Mouse (Mus musculus) liver, embryonic 14.5 days (tissue): ENCODE results near the gene Syce1. TPM values are rescaled to one million over a fixed set of nuclear protein-coding genes. Genes with fewer than 3 reads are reported as not detected.

ENCODE experiments used
- ATAC-seq: fragments of 200-750 bp; cut with Nextera tagmentation; 2 replicates; pipeline ENCODE4 v1.8.0; 2017; ENCODE audit warnings: moderate number of reproducible peaks, mild to moderate bottlenecking, moderate library complexity; ENCODE audit not compliant: insufficient read depth
- DNase-seq, 3 experiments: peaks; one replicate each; pipeline ENCODE4 v3.0.0-alpha.2; 2012 to 2013; ENCODE audit warnings: low read depth in 3 of 3, low spot score in 3 of 3
- H3K27ac ChIP-seq: fragments of 300-500 bp; sonication (generic); 2 replicates; pipeline ENCODE4 v1.5.1; 2014; ENCODE audit warnings: moderate library complexity, mild to moderate bottlenecking, control low read depth, inconsistent platforms
- H3K27me3 ChIP-seq: fragments of 300-500 bp; sonication (generic); 2 replicates; pipeline ENCODE4 v1.6.1; 2014; ENCODE audit warnings: mild to moderate bottlenecking, low read length, moderate library complexity; ENCODE audit not compliant: control insufficient read depth, insufficient read depth
- H3K36me3 ChIP-seq: fragments of 300-500 bp; sonication (generic); replicated peaks from 2 replicates; pipeline ENCODE4 v1.6.1; 2014; ENCODE audit warnings: low read depth; ENCODE audit not compliant: control insufficient read depth, insufficient read depth
- H3K4me1 ChIP-seq, 2 experiments: fragments of 200-500 bp in 1 of 2; fragments of 300-500 bp in 1 of 2; sonication (generic) in 1 of 2; replicated peaks; 2 replicates each; pipeline ENCODE4 v1.6.1; 2012 to 2014; ENCODE audit warnings: antibody characterized with exemption in 1 of 2, inconsistent platforms in 1 of 2, low read length in 1 of 2; ENCODE audit not compliant: control insufficient read depth in 2 of 2, insufficient read depth in 2 of 2
- H3K4me2 ChIP-seq: fragments of 300-500 bp; sonication (generic); 2 replicates; pipeline ENCODE4 v1.6.1; 2014; ENCODE audit warnings: low read depth, mild to moderate bottlenecking, control low read depth, moderate library complexity
- H3K4me3 ChIP-seq, 2 experiments: fragments of 200-500 bp in 1 of 2; fragments of 300-500 bp in 1 of 2; sonication (generic) in 1 of 2; 2 replicates each; pipeline ENCODE4 v1.5.1; 2012 to 2014; ENCODE audit warnings: low read depth in 2 of 2, low read length in 2 of 2, mild to moderate bottlenecking in 2 of 2, control low read depth in 1 of 2, inconsistent platforms in 1 of 2, moderate library complexity in 1 of 2; ENCODE audit not compliant: insufficient read depth in 1 of 2
- H3K9ac ChIP-seq: fragments of 300-500 bp; sonication (generic); replicated peaks from 2 replicates; pipeline ENCODE4 v1.6.1; 2014; ENCODE audit warnings: mild to moderate bottlenecking, control low read depth, moderate library complexity
- H3K9me3 ChIP-seq: fragments of 300-500 bp; sonication (generic); 2 replicates; pipeline ENCODE4 v1.6.1; 2016; ENCODE audit warnings: low read length, mixed read lengths; ENCODE audit not compliant: control insufficient read depth
- CTCF ChIP-seq: IDR thresholded peaks from 2 replicates; pipeline ENCODE4 v1.5.1; 2016; ENCODE audit warnings: antibody characterized with exemption, low read depth, control low read depth
- EP300 ChIP-seq: IDR thresholded peaks from 2 replicates; pipeline ENCODE4 v1.6.1; 2016; ENCODE audit warnings: antibody characterized with exemption, low read depth
- WGBS: fragments of 180-500 bp; shearing (Covaris S2); extraction: QIAGEN DNeasy Blood & Tissue Kit; methylation state at CpG from one replicate; pipeline ENCODE4 v1.1.7; 2014; ENCODE audit not compliant: insufficient replicate concordance; 5-methylcytosine and 5-hydroxymethylcytosine counted together
- polyA plus RNA-seq, 2 experiments: library from polyadenylated mRNA; depleted of rRNA in 1 of 2; stranded (reverse) in 1 of 2; unstranded in 1 of 2; fragments of >200 nt; fragmentation: Nextera tagmentation in 1 of 2; extraction: Ambion mirVana in 1 of 2; gene quantifications; 2 replicates each; pipeline versions ENCODE4 v1.2.1 to v1.2.3; 2012 to 2014

Gene Syce1
- polyA plus RNA-seq (2012; rRNA removed) = 0.08 and 0.09 TPM in 2 replicates
- polyA plus RNA-seq (2014; fragmentation: Nextera tagmentation; extraction: Ambion mirVana) = not detected in 2 replicates

GRCm38 (mm10) chr7:140787406-140788052, at the start of gene Syce1:
Syce1 (minus strand) TSS chr7:140787852.
- H3K36me3 ChIP-seq = no peaks in the 10 kb centered on the region
- no peak within 1 kb of the TSS for H3K9ac ChIP-seq
- H3K4me3 ChIP-seq = no peak within 1 kb of the TSS
- no peak within 1 kb of the TSS for H3K27ac ChIP-seq
- no peaks in the 10 kb centered on the region for H3K4me1 ChIP-seq
- no peak within 1 kb of the TSS for H3K4me2 ChIP-seq
- DNase-seq (no peak), ATAC-seq (no peak)
- WGBS = 68% methylated on average over 33 of the region's 33 CpGs
- H3K9me3 ChIP-seq = no peaks in the 10 kb centered on the region
- no peaks in the 10 kb centered on the region for H3K27me3 ChIP-seq
- TF ChIP-seq EP300 = no peak
- no peak for TF ChIP-seq CTCF

- DNase-seq (no peak), ATAC-seq (no peak)
- Histone ChIP-seq H3K9me3 (no peaks in the 10 kb centered on the region), H3K4me3 (no peak overlapping the region), H3K27me3 (no peaks in the 10 kb centered on the region; the same call in 1 of the 2 replicates), H3K36me3 (no peaks in the 10 kb centered on the region), H3K4me2 (no peak overlapping the region), H3K4me1 (peaks cover 0 to 3% of the 10 kb centered on the region in 2 experiments; a peak in 1 of 4 replicates), H3K27ac (no peak overlapping the region), H3K9ac (no peak overlapping the region)
- TF ChIP-seq EP300 (no peak), CTCF (no peak)
- 59% methylated on average over 9 of the region's 9 CpGs for WGBS
Measured at GRCm38 (mm10) chr7:140836243-140837115, 48.8 kb upstream of the Syce1 start.

DNA sequence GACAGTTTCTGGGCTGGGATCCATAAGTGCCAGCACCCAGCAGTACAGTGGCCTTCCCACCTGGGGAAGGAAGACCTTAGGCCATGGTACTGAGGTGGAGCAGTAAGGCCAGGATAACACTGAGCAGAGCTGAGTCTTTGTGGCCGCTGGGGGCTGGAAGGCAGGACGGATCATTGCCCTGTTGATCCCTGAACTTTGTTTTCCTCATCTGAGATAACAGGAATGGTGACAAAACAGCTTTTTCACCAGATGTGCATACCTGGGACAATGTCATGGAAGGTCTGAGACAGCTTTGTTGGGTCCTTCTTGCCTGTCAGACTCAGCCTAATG, 48.1 kb upstream of the Syce1 start:
- TF ChIP-seq CTCF (no peak), EP300 (no peak)
- 59% methylated on average over 2 of the region's 2 CpGs for WGBS
- Histone ChIP-seq H3K9ac (no peak overlapping the region), H3K4me3 (no peak overlapping the region; a peak in 1 of 4 replicates), H3K4me1 (peaks cover 0 to 3% of the 10 kb centered on the region in 2 experiments; a peak in 1 of 4 replicates), H3K9me3 (no peaks in the 10 kb centered on the region), H3K36me3 (no peaks in the 10 kb centered on the region), H3K27ac (no peak overlapping the region), H3K27me3 (no peaks in the 10 kb centered on the region; the same call in 1 of the 2 replicates), H3K4me2 (peak overlapping the region; percentile 32)
- DNase-seq (no peak), ATAC-seq (peak; percentile 45; the same call in 1 of the 2 replicates)

- Histone ChIP-seq H3K27me3 (no peaks in the 10 kb centered on the region; the same call in 1 of the 2 replicates), H3K36me3 (no peaks in the 10 kb centered on the region), H3K4me2 (peak within 1 kb of the TSS; percentile 32), H3K27ac (no peak within 1 kb of the TSS), H3K9me3 (no peaks in the 10 kb centered on the region), H3K9ac (no peak within 1 kb of the TSS), H3K4me3 (peak within 1 kb of the TSS in 1 of 2 experiments; percentile 5; a peak in 1 of 4 replicates), H3K4me1 (peaks cover 0 to 3% of the 10 kb centered on the region in 2 experiments; a peak in 1 of 4 replicates)
- 45% methylated on average over 20 of the region's 20 CpGs for WGBS
- DNase-seq = no peak
- TF ChIP-seq EP300 (no peak), CTCF (no peak)
- ATAC-seq = peak; percentile 31; the same call in 1 of the 2 replicates
Measured at GRCm38 (mm10) chr7:140834968-140835757, 47.5 kb upstream of the Syce1 start, which contains the start of gene Urah. Urah (plus strand) TSS chr7:140835018.
